Mouse (Mus musculus) ES-E14 (cell line): ENCODE measurements around the gene Rpgrip1l.

Source experiments
- CHD2 ChIP-seq: IDR thresholded peaks from 2 replicates; pipeline ENCODE4 v1.6.1; 2014; ENCODE audit warnings: mild to moderate bottlenecking, low read depth, low read length, inconsistent platforms
- HCFC1 ChIP-seq: IDR thresholded peaks from 2 replicates; pipeline ENCODE4 v1.6.1; 2012; ENCODE audit warnings: low read length, inconsistent platforms, borderline replicate concordance; ENCODE audit not compliant: insufficient read depth
- MAFK ChIP-seq: IDR thresholded peaks from 2 replicates; pipeline ENCODE4 v1.6.1; 2014; ENCODE audit warnings: mild to moderate bottlenecking, low read depth, low read length, inconsistent platforms; ENCODE audit not compliant: insufficient read depth
- ZC3H11A ChIP-seq: IDR thresholded peaks from 2 replicates; pipeline ENCODE4 v1.6.1; 2012; ENCODE audit warnings: low read depth, mild to moderate bottlenecking, inconsistent platforms, low read length, borderline replicate concordance

DNA sequence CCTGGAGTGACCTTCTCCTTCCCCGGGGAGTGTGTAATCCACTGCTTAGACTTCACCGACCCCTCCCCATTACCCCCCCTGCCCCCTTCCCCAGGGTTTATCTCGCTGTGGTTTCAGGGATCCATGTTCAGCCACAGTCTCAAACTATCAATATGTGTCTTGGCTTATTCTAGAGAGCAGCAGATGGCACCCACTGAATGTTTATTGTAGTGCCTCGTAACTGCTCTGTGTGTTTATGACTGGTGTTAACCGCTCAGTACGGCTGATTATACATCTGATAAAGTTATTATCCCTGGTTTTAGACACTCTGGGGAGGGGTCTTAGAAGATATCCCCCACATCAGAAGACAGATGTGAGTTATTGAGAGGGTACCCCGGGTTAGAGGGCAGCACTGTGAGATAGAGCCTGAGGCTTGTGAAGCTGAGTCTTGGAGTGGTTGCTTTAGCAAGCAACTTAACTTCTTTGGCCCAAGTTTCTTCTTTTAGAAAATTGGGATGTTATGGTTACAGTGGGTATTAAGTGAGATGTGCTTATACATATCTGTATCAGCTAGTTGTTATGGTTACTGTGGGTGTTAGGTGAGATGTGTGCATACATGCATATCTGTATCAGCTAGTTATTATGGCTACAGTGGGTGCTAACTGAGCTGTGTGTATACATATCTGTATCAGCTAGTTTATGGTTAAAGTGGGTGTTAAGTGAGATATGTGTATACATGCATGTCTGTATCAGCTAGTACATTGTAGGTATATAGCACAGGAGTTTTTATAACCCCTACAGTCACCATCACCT is 6.1 kb upstream of the Rpgrip1l start:
- TF ChIP-seq MAFK, result no peak
- TF ChIP-seq CHD2, result no peak
- TF ChIP-seq ZC3H11A, result no peak
- no peak for TF ChIP-seq HCFC1
